Mouse (Mus musculus) lung, postnatal 0 days (tissue): ENCODE data around the gene Acot5.

ENCODE experiments used
- CTCF ChIP-seq: IDR thresholded peaks from 2 replicates; pipeline ENCODE4 v1.5.1; 2016; ENCODE audit warnings: antibody characterized with exemption, mild to moderate bottlenecking
- EP300 ChIP-seq: IDR thresholded peaks from 2 replicates; pipeline ENCODE4 v1.6.1; 2016; ENCODE audit warnings: antibody characterized with exemption, mild to moderate bottlenecking, control low read depth

GRCm38 (mm10) chr12:84063228-84063627, 5.9 kb upstream of the Acot5 start:
- TF ChIP-seq CTCF (peak; percentile 50), EP300 (no peak)
